Comparison of ENCODE assay signal across 10 mouse cellular contexts in genomic region chr9:102709504-102710135, GRCm38 (mm10). TPM values are rescaled to one million over a fixed set of nuclear protein-coding genes. Genes with fewer than 3 reads are reported as not detected.
A peak's percentile ranks its signal among the peaks of the same experiment; 100 is the strongest.
DNase-seq lines count a peak whose midpoint lies in the region; ATAC-seq and TF ChIP-seq lines count a peak whose summit lies in the region.
"Had no signal": no experiment of that assay in that cellular context is flagged by ENCODE, and none has a peak within 500 bp of the region (broad histone marks: within the 10 kb centered on the region; RNA-seq: fewer than 3 reads in every experiment).

No protein-coding gene starts in this region.

- 73% methylated on average over 15 of the region's 15 CpGs for WGBS in hindbrain, embryonic 10.5 days
- 76% methylated on average over 15 of the region's 15 CpGs for WGBS in hindbrain, embryonic 14.5 days
- WGBS in embryonic facial prominence, embryonic 13.5 days = 62% methylated on average over 15 of the region's 15 CpGs
- 49% methylated on average over 15 of the region's 15 CpGs for WGBS in lung, embryonic 14.5 days

- no peak for ATAC-seq in hindbrain, embryonic 14.5 days (ENCODE audit: low FRiP score)
- no peak for ATAC-seq in embryonic facial prominence, embryonic 13.5 days (ENCODE audit: insufficient number of reproducible peaks, insufficient read depth, low FRiP score, low TSS enrichment, low read depth)
- peak; percentile 68; the same call in 1 of the 2 replicates for ATAC-seq in lung, embryonic 14.5 days (ENCODE audit: insufficient read depth)
- ATAC-seq: inflammation-experienced regulatory T-cells, adult 6 months had no signal

- H3K4me3 ChIP-seq in hindbrain, embryonic 10.5 days = no peak overlapping the region
- no peak overlapping the region for H3K4me3 ChIP-seq in hindbrain, embryonic 14.5 days (replicated peaks; ENCODE audit: low read length)
- no peak overlapping the region for H3K4me3 ChIP-seq in embryonic facial prominence, embryonic 13.5 days
- no peak overlapping the region for H3K4me3 ChIP-seq in lung, embryonic 14.5 days (ENCODE audit: low read depth, low read length)
- H3K4me3 ChIP-seq: erythroblast, embryonic 14.5 days had no signal

- H3K27ac ChIP-seq in hindbrain, embryonic 10.5 days = peak overlapping the region; percentile 70
- H3K27ac ChIP-seq in hindbrain, embryonic 14.5 days = no peak overlapping the region
- peak overlapping the region; percentile 23 for H3K27ac ChIP-seq in embryonic facial prominence, embryonic 13.5 days
- peak overlapping the region; percentile 40; the same call in 1 of the 2 replicates for H3K27ac ChIP-seq in lung, embryonic 14.5 days (ENCODE audit: low read depth)

- peaks cover 8% of the 10 kb centered on the region; the same call in 1 of the 2 replicates for H3K27me3 ChIP-seq in hindbrain, embryonic 10.5 days (ENCODE audit: insufficient read depth, poor library complexity, severe bottlenecking)
- no peaks in the 10 kb centered on the region for H3K27me3 ChIP-seq in hindbrain, embryonic 14.5 days (ENCODE audit: control insufficient read depth, insufficient read depth, low read length)
- no peaks in the 10 kb centered on the region for H3K27me3 ChIP-seq in embryonic facial prominence, embryonic 13.5 days
- no peaks in the 10 kb centered on the region for H3K27me3 ChIP-seq in lung, embryonic 14.5 days (ENCODE audit: insufficient read depth, low read length)

- no peak overlapping the region for H3K9ac ChIP-seq in hindbrain, embryonic 14.5 days
- 0 out of 2 replicates have a peak overlapping the region, but pooled peaks have one; percentile 7 for H3K9ac ChIP-seq in embryonic facial prominence, embryonic 13.5 days
- H3K9ac ChIP-seq in lung, embryonic 14.5 days = no peak overlapping the region

- intact Hi-C loops in heart, postnatal 10 days (cut with DNase I) = loop anchor here (2.0 kb wide), 1 partner anchor 17 kb away; no protein-coding TSS in a partner anchor

- DNase-seq in hindbrain, embryonic 10.5 days (ENCODE audit: low spot score) = no peak
- no peak for DNase-seq in hindbrain, embryonic 14.5 days (ENCODE audit: low spot score)
- DNase-seq in heart, postnatal 10 days = peak; percentile 31 to 49
- peak; percentile 64 for DNase-seq in lung, embryonic 14.5 days
- no peak for DNase-seq in cerebellum, adult 11 months
- no peak for DNase-seq in thymus, postnatal 36 days
- no peak for DNase-seq in retina, postnatal 1 day

- TF ChIP-seq CTCF in lung, embryonic 14.5 days (IDR thresholded peaks at IDR 0.05; ENCODE audit: low read depth) = no peak

- no peaks in the 10 kb centered on the region for H3K36me3 ChIP-seq in hindbrain, embryonic 10.5 days
- no peaks in the 10 kb centered on the region for H3K36me3 ChIP-seq in hindbrain, embryonic 14.5 days (replicated peaks; ENCODE audit: control insufficient read depth, insufficient read depth)
- H3K36me3 ChIP-seq in embryonic facial prominence, embryonic 13.5 days = no peaks in the 10 kb centered on the region
- no peaks in the 10 kb centered on the region for H3K36me3 ChIP-seq in lung, embryonic 14.5 days (ENCODE audit: insufficient read depth)

- H3K9me3 ChIP-seq in hindbrain, embryonic 10.5 days = no peaks in the 10 kb centered on the region
- H3K9me3 ChIP-seq in hindbrain, embryonic 14.5 days (ENCODE audit: control insufficient read depth, low read length) = no peaks in the 10 kb centered on the region
- no peaks in the 10 kb centered on the region for H3K9me3 ChIP-seq in embryonic facial prominence, embryonic 13.5 days
- no peaks in the 10 kb centered on the region for H3K9me3 ChIP-seq in lung, embryonic 14.5 days (ENCODE audit: low read depth, low read length)

- H3K4me1 ChIP-seq in hindbrain, embryonic 10.5 days (replicated peaks) = peaks cover 51% of the 10 kb centered on the region
- H3K4me1 ChIP-seq in hindbrain, embryonic 14.5 days (replicated peaks; ENCODE audit: control insufficient read depth, insufficient read depth, low read length) = peaks cover 3% of the 10 kb centered on the region; the same call in 1 of the 2 replicates
- peaks cover 27% of the 10 kb centered on the region for H3K4me1 ChIP-seq in embryonic facial prominence, embryonic 13.5 days
- peaks cover 16% of the 10 kb centered on the region for H3K4me1 ChIP-seq in lung, embryonic 14.5 days (ENCODE audit: insufficient read depth)

- H3K4me2 ChIP-seq in hindbrain, embryonic 14.5 days (replicated peaks) = no peak overlapping the region
- no peak overlapping the region for H3K4me2 ChIP-seq in embryonic facial prominence, embryonic 13.5 days
- H3K4me2 ChIP-seq in lung, embryonic 14.5 days = no peak overlapping the region

RNA-seq across cellular contexts. Expression of gene Amotl2, which starts 6.9 kb away (rescaled TPM):
- 67.6 and 70.1 TPM in 2 replicates for polyA plus RNA-seq in hindbrain, embryonic 10.5 days (2016; fragmentation: Nextera tagmentation; extraction: Ambion mirVana)
- polyA plus RNA-seq in hindbrain, embryonic 14.5 days (2014; fragmentation: Nextera tagmentation; extraction: Ambion mirVana) = 54.1 and 56.8 TPM in 2 replicates
- polyA plus RNA-seq in embryonic facial prominence, embryonic 13.5 days (2015; fragmentation: Nextera tagmentation; extraction: Ambion mirVana) = 54.0 and 55.8 TPM in 2 replicates
- 10 to 100 TPM; 79.2 to 90.2 TPM for total RNA-seq in heart, postnatal 10 days (2021)
- polyA plus RNA-seq in lung, embryonic 14.5 days (2014; fragmentation: Nextera tagmentation; extraction: Ambion mirVana) = 40.3 and 49.4 TPM in 2 replicates

Comparison
In these comparisons a context has a peak if more than half of its experiments do, and no peak if none do; other contexts are left out.
1. DNase-seq: peak in heart, postnatal 10 days (2 of 2) and lung, embryonic 14.5 days (single experiment); none in hindbrain, embryonic 10.5 days (single experiment), hindbrain, embryonic 14.5 days (single experiment), cerebellum, adult 11 months (single experiment), thymus, postnatal 36 days (0 of 2) and retina, postnatal 1 day (single experiment).